Mouse (Mus musculus): ENCODE measurements around the gene P2rx4.

- TF ChIP-seq CTCF (conservative IDR thresholded peaks at IDR 0.05; ENCODE audit: low read length) (no peak), POU5F1 (IDR thresholded peaks at IDR 0.05; ENCODE audit: borderline replicate concordance, low read length) (no peak)
Measured at GRCm38 (mm10) chr5:122700109-122700836, 7.1 kb upstream of the P2rx4 start.
